ENCODE assay signal across 13 mouse cellular contexts in genomic region chr10:39958266-39958665, GRCm38 (mm10). TPM values are rescaled to one million over a fixed set of nuclear protein-coding genes. Genes with fewer than 3 reads are reported as not detected.
DNase-seq lines count a peak whose midpoint lies in the region; ATAC-seq and TF ChIP-seq lines count a peak whose summit lies in the region.
"Had no signal": no experiment of that assay in that cellular context is flagged by ENCODE, and none has a peak within 500 bp of the region (broad histone marks: within the 10 kb centered on the region; RNA-seq: fewer than 3 reads in every experiment).

No protein-coding gene starts in this region.

- peak overlapping the region; percentile 21 to 39; a peak in 1 of 4 replicates for H3K27ac ChIP-seq in heart, embryonic 14.5 days (replicated peaks in 1 of 2; ENCODE audit: control insufficient read depth in 1 of 2, insufficient read depth in 1 of 2, low read depth in 2 of 2, low read length in 2 of 2)
- H3K27ac ChIP-seq in heart, embryonic 10.5 days = no peak overlapping the region
- H3K27ac ChIP-seq in liver, embryonic 14.5 days = no peak overlapping the region
- no peak overlapping the region for H3K27ac ChIP-seq in liver, embryonic 11.5 days (ENCODE audit: low read depth, low read length)
- H3K27ac ChIP-seq: limb, embryonic 12.5 days; midbrain, embryonic 15.5 days had no signal

- H3K4me2 ChIP-seq in heart, embryonic 14.5 days (ENCODE audit: low read length) = no peak overlapping the region
- H3K4me2 ChIP-seq in liver, embryonic 14.5 days (ENCODE audit: low read depth) = no peak overlapping the region
- H3K4me2 ChIP-seq in liver, embryonic 11.5 days = no peak overlapping the region
- H3K4me2 ChIP-seq: limb, embryonic 12.5 days; midbrain, embryonic 15.5 days had no signal

- TF ChIP-seq EP300 in liver, embryonic 14.5 days (IDR thresholded peaks at IDR 0.05; ENCODE audit: low read depth) = no peak

- no peak for DNase-seq in heart, embryonic 10.5 days (ENCODE audit: low spot score)
- no peak for DNase-seq in liver, embryonic 14.5 days (ENCODE audit: low read depth in 3 of 3, low spot score in 3 of 3)
- no peak for DNase-seq in liver, embryonic 11.5 days (ENCODE audit: low spot score)
- peak; percentile 53 for DNase-seq in adipocyte (ENCODE audit: low spot score)
- peak; percentile 58 for DNase-seq in naive thymus-derived CD4-positive, alpha-beta T cell, adult 2 months (ENCODE audit: low read depth)
- DNase-seq in adrenal gland, adult 18-20 months (ENCODE audit: low spot score in 2 of 2) = no peak
- DNase-seq in cerebellum, adult 8-10 months = no peak
- DNase-seq: cerebellum, adult 2 months; kidney, adult 11 months; thymus, postnatal 14 days had no signal

- no peaks in the 10 kb centered on the region for H3K36me3 ChIP-seq in heart, embryonic 14.5 days (ENCODE audit: control insufficient read depth, insufficient read depth, low read length)
- no peaks in the 10 kb centered on the region for H3K36me3 ChIP-seq in heart, embryonic 10.5 days
- no peaks in the 10 kb centered on the region for H3K36me3 ChIP-seq in liver, embryonic 14.5 days (replicated peaks; ENCODE audit: control insufficient read depth, insufficient read depth, low read depth)
- H3K36me3 ChIP-seq in liver, embryonic 11.5 days (ENCODE audit: control insufficient read depth, insufficient read depth, low read length) = no peaks in the 10 kb centered on the region
- H3K36me3 ChIP-seq: limb, embryonic 12.5 days; midbrain, embryonic 15.5 days had no signal

- no peak for ATAC-seq in heart, embryonic 14.5 days (ENCODE audit: insufficient number of reproducible peaks, insufficient read depth, low FRiP score, low read depth)
- no peak for ATAC-seq in liver, embryonic 14.5 days (ENCODE audit: insufficient read depth)
- no peak for ATAC-seq in liver, embryonic 11.5 days (replicated peaks; ENCODE audit: low FRiP score)
- ATAC-seq: midbrain, embryonic 15.5 days had no signal

- H3K9ac ChIP-seq in heart, embryonic 14.5 days (ENCODE audit: low read length) = no peak overlapping the region
- no peak overlapping the region for H3K9ac ChIP-seq in liver, embryonic 14.5 days (replicated peaks)
- H3K9ac ChIP-seq in liver, embryonic 11.5 days (ENCODE audit: low read depth, low read length) = no peak overlapping the region
- H3K9ac ChIP-seq: limb, embryonic 12.5 days; midbrain, embryonic 15.5 days had no signal

- no peaks in the 10 kb centered on the region for H3K27me3 ChIP-seq in heart, embryonic 14.5 days (ENCODE audit: control insufficient read depth, insufficient read depth, low read length)
- no peaks in the 10 kb centered on the region for H3K27me3 ChIP-seq in heart, embryonic 10.5 days (ENCODE audit: insufficient read depth, poor library complexity, severe bottlenecking)
- H3K27me3 ChIP-seq in liver, embryonic 14.5 days (ENCODE audit: control insufficient read depth, insufficient read depth, low read length) = no peaks in the 10 kb centered on the region
- H3K27me3 ChIP-seq in liver, embryonic 11.5 days (replicated peaks; ENCODE audit: control insufficient read depth, insufficient read depth, low read length) = no peaks in the 10 kb centered on the region
- H3K27me3 ChIP-seq: limb, embryonic 12.5 days had no signal

- 57% methylated on average over 4 of the region's 4 CpGs for WGBS in heart, embryonic 14.5 days
- WGBS in heart, embryonic 10.5 days = 67% methylated on average over 4 of the region's 4 CpGs
- 55% methylated on average over 4 of the region's 4 CpGs for WGBS in liver, embryonic 14.5 days (ENCODE audit: insufficient replicate concordance)
- WGBS in liver, embryonic 11.5 days = 68% methylated on average over 4 of the region's 4 CpGs

- H3K4me3 ChIP-seq in heart, embryonic 14.5 days (ENCODE audit: control insufficient read depth in 1 of 2, insufficient read depth in 1 of 2, low read depth in 1 of 2, low read length in 2 of 2) = no peak overlapping the region
- no peak overlapping the region for H3K4me3 ChIP-seq in heart, embryonic 10.5 days
- H3K4me3 ChIP-seq in liver, embryonic 14.5 days (ENCODE audit: insufficient read depth in 1 of 2, low read depth in 2 of 2, low read length in 2 of 2) = no peak overlapping the region
- H3K4me3 ChIP-seq in liver, embryonic 11.5 days (ENCODE audit: low read depth, low read length) = no peak overlapping the region
- H3K4me3 ChIP-seq: limb, embryonic 12.5 days; midbrain, embryonic 15.5 days had no signal

- peak; percentile 23; the same call in 1 of the 2 replicates for TF ChIP-seq CTCF in liver, embryonic 14.5 days (IDR thresholded peaks at IDR 0.05; ENCODE audit: low read depth)

- peaks cover 3 to 12% of the 10 kb centered on the region in 2 experiments; a peak in 3 of 4 replicates for H3K4me1 ChIP-seq in heart, embryonic 14.5 days (ENCODE audit: control insufficient read depth in 2 of 2, insufficient read depth in 2 of 2, low read length in 2 of 2)
- H3K4me1 ChIP-seq in heart, embryonic 10.5 days = 0 out of 2 replicates have a peak, but pooled peaks cover 3% of the 10 kb centered on the region
- peaks cover 0 to 4% of the 10 kb centered on the region in 2 experiments; a peak in 2 of 4 replicates for H3K4me1 ChIP-seq in liver, embryonic 14.5 days (replicated peaks; ENCODE audit: control insufficient read depth in 2 of 2, insufficient read depth in 2 of 2, low read length in 1 of 2)
- H3K4me1 ChIP-seq in liver, embryonic 11.5 days (replicated peaks; ENCODE audit: control insufficient read depth, insufficient read depth, low read length) = peaks cover 2% of the 10 kb centered on the region; the same call in 1 of the 2 replicates

- H3K9me3 ChIP-seq in heart, embryonic 14.5 days (ENCODE audit: control insufficient read depth, low read length) = no peaks in the 10 kb centered on the region
- H3K9me3 ChIP-seq in heart, embryonic 10.5 days = no peaks in the 10 kb centered on the region
- H3K9me3 ChIP-seq in liver, embryonic 14.5 days (ENCODE audit: control insufficient read depth, low read length) = no peaks in the 10 kb centered on the region
- H3K9me3 ChIP-seq in liver, embryonic 11.5 days (ENCODE audit: control insufficient read depth, low read length) = no peaks in the 10 kb centered on the region
- H3K9me3 ChIP-seq: limb, embryonic 12.5 days; midbrain, embryonic 15.5 days had no signal

RNA-seq across cellular contexts. Expression of gene Mfsd4b3, which starts 1.7 kb away (rescaled TPM):
- 1.1 and 1.5 TPM in 2 replicates for polyA plus RNA-seq in heart, embryonic 14.5 days (2014; fragmentation: Nextera tagmentation; extraction: Ambion mirVana)
- polyA plus RNA-seq in heart, embryonic 10.5 days (2016; fragmentation: Nextera tagmentation; extraction: Ambion mirVana) = 0.58 and 0.94 TPM in 2 replicates
- polyA plus RNA-seq in liver, embryonic 14.5 days (2012; rRNA removed) = 1.2 and 1.4 TPM in 2 replicates
- 2.3 TPM in 2 replicates for polyA plus RNA-seq in liver, embryonic 14.5 days (2014; fragmentation: Nextera tagmentation; extraction: Ambion mirVana)
- 0.78 and 0.83 TPM in 2 replicates for polyA plus RNA-seq in liver, embryonic 11.5 days (2014; fragmentation: Nextera tagmentation; extraction: Ambion mirVana)
- total RNA-seq in adrenal gland, adult 18-20 months (2021) = 10 to 100 TPM in 1 of 2 experiments, 1 to 10 TPM in 1; 2.3 to 10.8 TPM
- polyA plus RNA-seq: midbrain, embryonic 15.5 days had no signal

RNA-seq across cellular contexts. Expression of gene Mfsd4b5, which starts 28.2 kb away (rescaled TPM):
- 0.13 TPM in 1 of 2 replicates, not detected in the other for polyA plus RNA-seq in heart, embryonic 14.5 days (2014; fragmentation: Nextera tagmentation; extraction: Ambion mirVana)
- 0.07 and 0.11 TPM in 2 replicates for polyA plus RNA-seq in heart, embryonic 10.5 days (2016; fragmentation: Nextera tagmentation; extraction: Ambion mirVana)
- polyA plus RNA-seq in liver, embryonic 14.5 days (2012; rRNA removed) = 0.09 and 0.15 TPM in 2 replicates
- 0.04 TPM in 1 of 2 replicates, not detected in the other for polyA plus RNA-seq in liver, embryonic 14.5 days (2014; fragmentation: Nextera tagmentation; extraction: Ambion mirVana)
- 0.10 and 0.12 TPM in 2 replicates for polyA plus RNA-seq in liver, embryonic 11.5 days (2014; fragmentation: Nextera tagmentation; extraction: Ambion mirVana)
- total RNA-seq in adrenal gland, adult 18-20 months (2021) = 1 to 10 TPM in 1 of 2 experiments, under 1 TPM in 1; 0.32 to 1.5 TPM
- polyA plus RNA-seq: midbrain, embryonic 15.5 days had no signal

RNA-seq across cellular contexts. Expression of gene Mfsd4b2, which starts 31.5 kb away (rescaled TPM):
- polyA plus RNA-seq in heart, embryonic 14.5 days (2014; fragmentation: Nextera tagmentation; extraction: Ambion mirVana) = not detected in 2 replicates
- not detected in 2 replicates for polyA plus RNA-seq in heart, embryonic 10.5 days (2016; fragmentation: Nextera tagmentation; extraction: Ambion mirVana)
- polyA plus RNA-seq in liver, embryonic 14.5 days (2012; rRNA removed) = 0.04 TPM in 1 of 2 replicates, not detected in the other
- polyA plus RNA-seq in liver, embryonic 14.5 days (2014; fragmentation: Nextera tagmentation; extraction: Ambion mirVana) = not detected in 2 replicates
- polyA plus RNA-seq in liver, embryonic 11.5 days (2014; fragmentation: Nextera tagmentation; extraction: Ambion mirVana) = not detected in 2 replicates
- total RNA-seq in adrenal gland, adult 18-20 months (2021) = under 1 TPM; 0.23 to 0.38 TPM
- polyA plus RNA-seq: cerebellum, adult 2 months; limb, embryonic 12.5 days had no signal

RNA-seq across cellular contexts. Expression of gene Mfsd4b4, which starts 59.2 kb away (rescaled TPM):
- polyA plus RNA-seq in heart, embryonic 14.5 days (2014; fragmentation: Nextera tagmentation; extraction: Ambion mirVana) = 4.1 and 5.0 TPM in 2 replicates
- polyA plus RNA-seq in heart, embryonic 10.5 days (2016; fragmentation: Nextera tagmentation; extraction: Ambion mirVana) = 4.6 and 4.9 TPM in 2 replicates
- 1.9 and 2.2 TPM in 2 replicates for polyA plus RNA-seq in liver, embryonic 14.5 days (2012; rRNA removed)
- 1.1 and 1.2 TPM in 2 replicates for polyA plus RNA-seq in liver, embryonic 14.5 days (2014; fragmentation: Nextera tagmentation; extraction: Ambion mirVana)
- 3.4 and 4.1 TPM in 2 replicates for polyA plus RNA-seq in liver, embryonic 11.5 days (2014; fragmentation: Nextera tagmentation; extraction: Ambion mirVana)
- total RNA-seq in adrenal gland, adult 18-20 months (2021) = 1 to 10 TPM; 4.2 to 6.6 TPM

Comparison
In these comparisons a context has a peak if more than half of its experiments do, and no peak if none do; other contexts are left out.
1. H3K27ac ChIP-seq: peak in heart, embryonic 14.5 days (2 of 2); none in heart, embryonic 10.5 days (single experiment), liver, embryonic 14.5 days (single experiment) and liver, embryonic 11.5 days (single experiment).
2. DNase-seq: peak in adipocyte (single experiment) and naive thymus-derived CD4-positive, alpha-beta T cell, adult 2 months (single experiment); none in heart, embryonic 10.5 days (single experiment), liver, embryonic 14.5 days (0 of 3), liver, embryonic 11.5 days (single experiment), adrenal gland, adult 18-20 months (0 of 2) and cerebellum, adult 8-10 months (single experiment).